Comparison of ENCODE assay signal across 23 mouse cellular contexts in the genomic region with DNA sequence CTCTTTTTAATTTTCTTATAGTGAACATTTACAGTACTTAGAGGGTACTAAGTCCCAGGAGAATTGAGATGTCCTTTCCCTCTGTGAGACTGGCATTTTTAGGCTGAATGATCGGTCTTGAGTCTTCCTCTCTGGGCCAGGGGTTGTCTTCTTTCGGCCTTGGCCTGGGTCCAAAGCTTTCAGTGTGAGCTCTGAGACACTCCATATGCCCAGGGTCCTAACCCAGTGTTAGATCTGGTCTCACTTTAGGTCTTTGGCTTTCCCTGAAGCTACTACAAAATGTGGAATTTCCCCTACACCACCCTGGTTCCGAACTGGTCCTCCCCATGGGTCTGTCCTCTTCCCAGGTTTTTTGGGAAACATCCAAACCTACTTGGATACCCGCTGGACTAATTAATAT.
"Had no signal": no experiment of that assay in that cellular context is flagged by ENCODE, and none has a peak within 500 bp of the region (broad histone marks: within the 10 kb centered on the region; RNA-seq: fewer than 3 reads in every experiment).

No protein-coding gene starts in this region.

- H3K4me1 ChIP-seq: heart, embryonic 13.5 days; heart, embryonic 15.5 days; hindbrain, embryonic 13.5 days; hindbrain, embryonic 15.5 days; kidney, embryonic 15.5 days; limb, embryonic 10.5 days; limb, embryonic 12.5 days; liver, embryonic 13.5 days had no signal

- H3K4me3 ChIP-seq: heart, adult 2 months; heart, embryonic 13.5 days; heart, embryonic 15.5 days; hindbrain, embryonic 13.5 days; hindbrain, embryonic 15.5 days; kidney, embryonic 15.5 days; layer of hippocampus, adult 2 months; limb, embryonic 10.5 days; limb, embryonic 12.5 days; liver, embryonic 13.5 days had no signal

- H3K27me3 ChIP-seq: heart, embryonic 13.5 days; heart, embryonic 15.5 days; hindbrain, embryonic 13.5 days; hindbrain, embryonic 15.5 days; kidney, embryonic 15.5 days; limb, embryonic 12.5 days; liver, embryonic 13.5 days had no signal

- H3K27ac ChIP-seq: heart, adult 2 months; heart, embryonic 13.5 days; heart, embryonic 15.5 days; hindbrain, embryonic 13.5 days; hindbrain, embryonic 15.5 days; hindbrain, postnatal 0 days; kidney, embryonic 15.5 days; kidney, postnatal 0 days; layer of hippocampus, adult 2 months; limb, embryonic 10.5 days; limb, embryonic 12.5 days; liver, embryonic 13.5 days had no signal

- DNase-seq: gastrocnemius, postnatal 14 days; gastrocnemius, postnatal 36 days; heart, adult 11 months; heart, adult 2 months; heart, postnatal 14 days; heart, postnatal 36 days; kidney, adult 11 months; kidney, adult 2 months; kidney, adult 9 months; kidney, postnatal 25 days; kidney, postnatal 4 days; liver; liver, embryonic 13.5 days had no signal
